Mouse (Mus musculus) mouse trophoblast stem cell (cell line): ENCODE measurements around the gene Itgb1bp1.

ENCODE experiments used
- in situ Hi-C, 2 experiments: fragments of 300-500 bp; cut with MseI, MboI; formaldehyde crosslinking; loops; 2 replicates in 1 of 2; 3 replicates in 1 of 2; pipeline ENCODE4 v1.15.1; 2025

Itgb1bp1 gene

DNA sequence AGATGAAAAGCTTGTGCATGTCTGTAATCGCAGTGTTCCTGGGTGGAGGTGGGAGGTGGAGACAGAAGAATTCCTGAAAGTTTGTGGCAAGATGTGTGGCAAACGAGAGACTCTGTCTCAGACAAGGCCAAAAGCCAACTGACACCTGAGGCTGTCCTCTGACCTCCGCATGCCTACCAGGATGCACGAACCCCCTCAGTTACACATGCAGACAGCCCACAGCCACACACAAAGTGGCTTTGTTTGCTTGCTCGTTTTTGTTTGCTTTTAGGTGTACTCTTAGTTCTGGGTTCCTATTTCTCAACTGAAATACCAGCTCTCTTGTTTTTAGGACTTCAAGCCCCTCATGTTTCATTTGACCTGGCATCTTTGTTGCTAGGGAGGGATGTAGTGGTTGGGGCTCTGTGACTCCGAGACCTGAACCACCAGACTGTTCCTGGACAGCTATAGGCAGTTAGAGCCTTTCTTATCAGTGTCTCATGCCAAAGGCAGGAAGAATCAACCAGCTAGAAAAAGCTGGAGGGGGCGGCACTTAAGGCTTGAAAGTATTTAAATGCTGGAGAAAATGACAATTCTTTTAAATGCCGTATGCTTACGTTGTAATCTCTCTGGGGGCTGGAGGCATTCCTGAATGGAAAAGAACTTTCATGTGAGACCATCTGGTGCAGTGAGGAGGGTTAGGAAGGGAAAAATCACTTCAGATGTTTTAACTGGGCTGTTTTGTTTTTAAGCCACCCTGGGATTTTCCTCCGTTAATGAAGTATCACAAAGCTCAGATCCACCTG lies 84.4 kb downstream of the Itgb1bp1 start:
- in situ Hi-C loops, result no loop called here

- in situ Hi-C loops, result no loop called here
Measured at GRCm38 (mm10) chr12:21200613-21201012, 85.5 kb downstream of the Itgb1bp1 start.

DNA sequence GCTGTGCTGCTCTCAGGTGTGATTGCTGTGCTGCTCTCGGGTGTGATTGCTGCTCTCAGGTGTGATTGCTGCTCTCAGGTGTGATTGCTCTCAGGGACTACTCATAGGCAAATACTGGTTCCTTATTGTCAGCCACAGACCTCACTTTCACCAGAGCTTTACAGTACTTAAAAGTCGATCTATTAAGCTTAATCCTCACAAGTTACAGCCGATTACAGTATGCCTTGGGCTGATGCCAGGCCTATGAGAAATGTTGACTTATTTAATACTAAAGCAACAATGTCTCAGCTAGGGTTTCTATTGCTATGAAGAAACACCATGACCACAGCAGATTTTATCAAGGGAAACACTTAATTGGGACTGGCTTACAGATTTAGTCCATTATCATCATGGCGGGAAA lies 89.7 kb downstream of the Itgb1bp1 start:
- in situ Hi-C loops, result no loop called here

DNA sequence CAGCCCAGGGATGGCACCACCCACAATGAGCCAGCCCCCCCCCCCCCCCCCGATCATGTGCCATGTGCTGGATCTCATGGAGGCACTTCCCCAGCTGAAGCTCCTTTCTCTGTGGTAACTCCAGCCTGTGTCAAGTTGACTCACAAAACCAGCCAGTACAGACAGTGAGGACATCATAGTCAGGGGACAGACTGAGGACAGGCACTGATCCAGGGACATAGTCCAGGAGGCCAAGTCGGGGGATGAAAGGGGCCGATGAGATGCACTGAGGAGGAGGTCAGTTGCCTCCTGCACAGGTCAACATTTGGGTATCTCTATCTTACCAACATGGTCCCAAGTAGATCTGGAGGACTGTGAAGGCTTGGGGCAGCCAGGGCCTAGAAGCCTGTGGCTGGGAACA lies 90.6 kb downstream of the Itgb1bp1 start:
- in situ Hi-C loops, result no loop called here

DNA sequence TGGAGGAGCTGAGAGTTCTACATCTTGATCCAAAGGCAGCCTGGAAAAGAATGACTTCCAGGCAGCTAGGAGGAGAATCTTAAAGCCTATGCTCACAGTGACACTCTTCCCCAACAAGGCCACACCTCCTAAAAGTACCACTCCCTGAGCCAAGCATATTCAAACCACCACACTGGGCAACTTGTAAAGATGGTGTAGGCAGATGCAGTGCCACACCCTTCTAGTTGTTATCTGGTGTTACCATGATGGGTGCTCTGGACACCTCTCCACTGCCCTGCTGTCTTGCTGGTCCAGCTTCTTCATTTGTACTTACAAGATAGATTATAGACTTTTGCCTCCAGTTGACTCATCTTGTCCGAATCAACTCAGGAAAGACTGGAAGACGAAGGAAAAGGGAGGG lies 94.5 kb downstream of the Itgb1bp1 start:
- in situ Hi-C loops, result no loop called here
